Mouse (Mus musculus): Measurements from ENCODE around the gene Borcs5.

Borcs5 gene

GRCm38 (mm10) chr6:134717886-134718667 lies 78.8 kb downstream of the Borcs5 start:
- DNase-seq (ENCODE audit: low spot score), result no peak

- no peak for DNase-seq (ENCODE audit: low spot score)
Observed at GRCm38 (mm10) chr6:134718668-134719065, 79.4 kb downstream of the Borcs5 start.

GRCm38 (mm10) chr6:134719156-134719555 lies 79.8 kb downstream of the Borcs5 start:
- no peak for DNase-seq (ENCODE audit: low spot score)

- DNase-seq (ENCODE audit: low spot score), result no peak
Observed at GRCm38 (mm10) chr6:134720150-134720549, 80.8 kb downstream of the Borcs5 start.

GRCm38 (mm10) chr6:134721729-134722269 lies 82.5 kb downstream of the Borcs5 start:
- no peak for DNase-seq (ENCODE audit: low spot score)

- DNase-seq (ENCODE audit: low spot score), result no peak
Observed at GRCm38 (mm10) chr6:134722906-134723305, 83.6 kb downstream of the Borcs5 start.

- no peak for DNase-seq (ENCODE audit: low spot score)
Observed at GRCm38 (mm10) chr6:134723326-134723725, 84.0 kb downstream of the Borcs5 start.

GRCm38 (mm10) chr6:134723833-134724553 lies 84.7 kb downstream of the Borcs5 start:
- no peak for DNase-seq (ENCODE audit: low spot score)

- no peak for DNase-seq (ENCODE audit: low spot score)
Observed at GRCm38 (mm10) chr6:134725406-134725805, 86.1 kb downstream of the Borcs5 start.

- no peak for DNase-seq (ENCODE audit: low spot score)
Observed at GRCm38 (mm10) chr6:134730978-134731377, 91.7 kb downstream of the Borcs5 start.

- DNase-seq (ENCODE audit: low spot score), result no peak
Observed at GRCm38 (mm10) chr6:134732813-134733212, 93.5 kb downstream of the Borcs5 start.

GRCm38 (mm10) chr6:134733800-134734221 lies 94.5 kb downstream of the Borcs5 start:
- DNase-seq (ENCODE audit: low spot score), result no peak

- DNase-seq (ENCODE audit: low spot score), result no peak
Observed at GRCm38 (mm10) chr6:134736853-134737252, 97.5 kb downstream of the Borcs5 start.

GRCm38 (mm10) chr6:134743568-134743967 lies 104.3 kb downstream of the Borcs5 start:
- DNase-seq (ENCODE audit: low spot score), result no peak

- no peak for DNase-seq (ENCODE audit: low spot score)
Observed at GRCm38 (mm10) chr6:134745876-134746275, 106.6 kb downstream of the Borcs5 start.

GRCm38 (mm10) chr6:134748126-134748525 lies 108.8 kb downstream of the Borcs5 start:
- DNase-seq (ENCODE audit: low spot score), result no peak

- DNase-seq (ENCODE audit: low spot score), result no peak
Observed at GRCm38 (mm10) chr6:134751087-134751486, 111.8 kb downstream of the Borcs5 start.

- no peak for DNase-seq (ENCODE audit: low spot score)
Observed at GRCm38 (mm10) chr6:134751883-134752647, 112.8 kb downstream of the Borcs5 start.

- no peak for DNase-seq (ENCODE audit: low spot score)
Observed at GRCm38 (mm10) chr6:134753412-134753811, 114.1 kb downstream of the Borcs5 start.

- no peak for DNase-seq (ENCODE audit: low spot score)
Observed at GRCm38 (mm10) chr6:134753858-134754257, 114.5 kb downstream of the Borcs5 start.

- DNase-seq (ENCODE audit: low spot score), result no peak
Observed at GRCm38 (mm10) chr6:134756058-134756457, 116.7 kb downstream of the Borcs5 start.
